10 mouse cellular contexts compared by ENCODE assay signal in genomic region chr8:84567541-84567940, GRCm38 (mm10).
DNase-seq lines count a peak whose midpoint lies in the region; ATAC-seq lines count a peak whose summit lies in the region.
"Had no signal": no experiment of that assay in that cellular context is flagged by ENCODE, and none has a peak within 500 bp of the region (broad histone marks: within the 10 kb centered on the region; RNA-seq: fewer than 3 reads in every experiment).

No protein-coding gene starts in this region.

- peaks cover 38% of the 10 kb centered on the region for H3K36me3 ChIP-seq in forebrain, embryonic 13.5 days (ENCODE audit: poor library complexity, severe bottlenecking)
- peaks cover 48% of the 10 kb centered on the region for H3K36me3 ChIP-seq in midbrain, embryonic 10.5 days
- H3K36me3 ChIP-seq: heart, embryonic 13.5 days; limb, embryonic 13.5 days had no signal

- H3K27ac ChIP-seq in forebrain, embryonic 13.5 days, result no peak overlapping the region
- no peak overlapping the region for H3K27ac ChIP-seq in midbrain, embryonic 10.5 days (replicated peaks)
- H3K27ac ChIP-seq: heart, embryonic 13.5 days; limb, embryonic 13.5 days had no signal

- no peaks in the 10 kb centered on the region for H3K9me3 ChIP-seq in forebrain, embryonic 13.5 days (replicated peaks)
- no peaks in the 10 kb centered on the region for H3K9me3 ChIP-seq in midbrain, embryonic 10.5 days (replicated peaks)
- H3K9me3 ChIP-seq: heart, embryonic 13.5 days; limb, embryonic 13.5 days had no signal

- no peak overlapping the region for H3K9ac ChIP-seq in forebrain, embryonic 13.5 days
- H3K9ac ChIP-seq: heart, embryonic 13.5 days; limb, embryonic 13.5 days had no signal

- 0 out of 2 replicates have a peak, but pooled peaks cover 5% of the 10 kb centered on the region for H3K4me1 ChIP-seq in forebrain, embryonic 13.5 days
- H3K4me1 ChIP-seq in midbrain, embryonic 10.5 days, result peaks cover 12% of the 10 kb centered on the region
- H3K4me1 ChIP-seq: heart, embryonic 13.5 days had no signal

- no peaks in the 10 kb centered on the region for H3K27me3 ChIP-seq in forebrain, embryonic 13.5 days
- no peaks in the 10 kb centered on the region for H3K27me3 ChIP-seq in midbrain, embryonic 10.5 days (ENCODE audit: low read depth, poor library complexity, severe bottlenecking)

- no peak overlapping the region for H3K4me2 ChIP-seq in forebrain, embryonic 13.5 days
- H3K4me2 ChIP-seq: heart, embryonic 13.5 days; limb, embryonic 13.5 days had no signal

- peak; percentile 33 for DNase-seq in adrenal gland, postnatal 14 days
- no peak for DNase-seq in adrenal gland, adult 2 months
- peak; percentile 16 for DNase-seq in ovary, postnatal 36 days (ENCODE audit: low spot score)
- DNase-seq in ovary, adult 18-20 months (ENCODE audit: low spot score), result no peak
- DNase-seq in lung, postnatal 25 days (ENCODE audit: low spot score), result peak; percentile 14
- DNase-seq in thymus, postnatal 36 days, result peak; percentile 69 to 73
- no peak for DNase-seq in midbrain, embryonic 10.5 days (ENCODE audit: low spot score)

- no peak for ATAC-seq in forebrain, embryonic 13.5 days

- no peak overlapping the region for H3K4me3 ChIP-seq in forebrain, embryonic 13.5 days
- H3K4me3 ChIP-seq in midbrain, embryonic 10.5 days, result no peak overlapping the region
- H3K4me3 ChIP-seq: heart, embryonic 13.5 days; limb, embryonic 13.5 days had no signal

- WGBS in forebrain, embryonic 13.5 days, result 81% methylated on average over 19 of the region's 19 CpGs
- 86% methylated on average over 19 of the region's 19 CpGs for WGBS in midbrain, embryonic 10.5 days

Comparison
In these comparisons a context has a peak if more than half of its experiments do, and no peak if none do; other contexts are left out.
1. DNase-seq: peak in adrenal gland, postnatal 14 days (single experiment), ovary, postnatal 36 days (single experiment), lung, postnatal 25 days (single experiment) and thymus, postnatal 36 days (2 of 2); none in adrenal gland, adult 2 months (single experiment), ovary, adult 18-20 months (single experiment) and midbrain, embryonic 10.5 days (single experiment).